Mouse (Mus musculus): ENCODE data around the gene Efna3.

DNA sequence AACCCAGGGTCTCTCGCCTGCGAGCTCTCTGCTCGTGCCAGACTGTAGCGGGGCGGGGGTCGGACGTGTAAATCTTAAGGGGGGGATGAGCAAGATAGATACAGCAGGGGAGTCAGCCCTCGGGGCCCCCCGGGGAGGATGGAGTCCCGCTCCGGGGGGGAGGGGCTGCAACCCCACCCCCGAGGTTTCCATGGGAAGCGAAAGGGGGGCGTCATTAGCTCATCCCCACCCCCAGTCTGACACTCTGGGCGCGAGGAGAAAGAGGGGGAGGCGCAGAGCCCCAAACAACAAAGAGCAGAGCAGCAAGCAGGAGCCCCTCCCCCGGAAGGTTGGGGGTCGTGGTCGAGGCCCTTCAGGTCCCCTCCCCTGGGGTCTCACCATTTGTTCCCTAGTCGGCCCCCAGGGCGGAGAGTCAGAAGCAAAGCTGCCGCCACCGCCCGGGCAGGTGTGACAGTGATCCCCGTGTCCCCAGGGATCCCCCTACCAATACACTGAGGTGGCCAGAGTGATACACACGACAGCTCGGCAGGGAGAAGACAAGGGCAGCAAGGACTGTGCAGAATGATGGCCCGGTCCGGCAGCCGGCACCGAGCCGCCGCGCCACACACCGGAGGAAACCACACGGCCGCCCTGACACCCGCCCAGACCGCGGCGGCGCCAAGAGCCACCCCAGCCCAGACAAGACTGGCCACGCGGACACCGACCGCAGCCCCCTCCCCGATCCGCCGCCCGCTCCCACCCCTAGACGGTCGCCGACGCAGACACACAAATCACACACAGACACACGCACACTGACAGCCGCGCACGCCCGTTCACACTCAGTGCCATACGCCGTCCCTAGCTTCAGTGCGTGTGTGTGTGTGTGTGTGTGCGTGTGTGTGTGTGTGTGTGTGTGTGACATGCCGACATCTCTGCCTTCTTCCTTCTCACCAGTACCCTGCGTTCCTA lies 1.3 kb downstream of the Efna3 start:
- TF ChIP-seq POLR2A (IDR thresholded peaks at IDR 0.05; ENCODE audit: borderline replicate concordance, extremely low read depth, insufficient read depth, insufficient read length, poor library complexity, severe bottlenecking) (no peak), CTCF (IDR thresholded peaks at IDR 0.05; ENCODE audit: borderline replicate concordance, extremely low read depth, insufficient read depth, insufficient read length) (no peak)
